Mouse (Mus musculus) kidney, postnatal 25 days (tissue): ENCODE measurements at regions not wholly inside any gene's neighbourhood (a gene's known extent, or its start where the extent isn't known, plus 50 kb on each side); places are given as distances from the start of the nearest gene placed in this dataset.
A peak's percentile ranks its signal among the peaks of the same experiment; 100 is the strongest.

Experiments
- DNase-seq, 2 experiments: peaks; one replicate each; pipeline ENCODE4 v3.0.0; 2021; ENCODE audit warnings: mixed read lengths in 2 of 2

GRCm38 (mm10) chr9:115484408-115484807 lies 174.2 kb upstream of the Stt3b start:
- no peak for DNase-seq

- no peak for DNase-seq
Measured at GRCm38 (mm10) chr9:115485219-115485618, 175.0 kb upstream of the Stt3b start.

- no peak for DNase-seq
Measured at GRCm38 (mm10) chr9:115487175-115487760, 177.0 kb upstream of the Stt3b start.

GRCm38 (mm10) chr9:115488913-115489809 lies 178.9 kb upstream of the Stt3b start:
- no peak for DNase-seq

- no peak for DNase-seq
Measured at GRCm38 (mm10) chr9:115492431-115493171, 182.4 kb upstream of the Stt3b start.

GRCm38 (mm10) chr9:115493765-115494164 lies 183.5 kb upstream of the Stt3b start:
- DNase-seq: no peak

GRCm38 (mm10) chr9:115499536-115499935 lies 189.3 kb upstream of the Stt3b start:
- no peak for DNase-seq

- no peak for DNase-seq
Measured at GRCm38 (mm10) chr9:115504789-115505188, 194.6 kb upstream of the Stt3b start.

GRCm38 (mm10) chr9:115507131-115507689 lies 197.0 kb upstream of the Stt3b start:
- DNase-seq: no peak

- DNase-seq: no peak
Measured at GRCm38 (mm10) chr9:115512835-115513629, 202.8 kb upstream of the Stt3b start.

GRCm38 (mm10) chr9:115517903-115518302 lies 207.7 kb upstream of the Stt3b start:
- DNase-seq: no peak

GRCm38 (mm10) chr9:115524161-115524560 lies 213.9 kb upstream of the Stt3b start:
- DNase-seq: no peak

GRCm38 (mm10) chr9:115524591-115524990 lies 214.4 kb upstream of the Stt3b start:
- DNase-seq: no peak

GRCm38 (mm10) chr9:115526322-115526721 lies 216.1 kb upstream of the Stt3b start:
- DNase-seq: no peak

- no peak for DNase-seq
Measured at GRCm38 (mm10) chr9:115526981-115527380, 216.8 kb upstream of the Stt3b start.

- DNase-seq: no peak
Measured at GRCm38 (mm10) chr9:115534198-115534597, 224.0 kb upstream of the Stt3b start.

GRCm38 (mm10) chr9:115543665-115544064 lies 233.4 kb upstream of the Stt3b start:
- peak; percentile 5 to 53 for DNase-seq

- DNase-seq: no peak
Measured at GRCm38 (mm10) chr9:115545178-115545577, 235.0 kb upstream of the Stt3b start.

- DNase-seq: no peak
Measured at GRCm38 (mm10) chr9:115545792-115546191, 235.6 kb upstream of the Stt3b start.

- DNase-seq: peak; percentile 6 to 52
Measured at GRCm38 (mm10) chr9:115547625-115548325, 237.6 kb upstream of the Stt3b start.

- peak in 1 of 2 experiments; percentile 43 for DNase-seq
Measured at GRCm38 (mm10) chr9:115548722-115549349, 238.6 kb upstream of the Stt3b start.
